In genomic region chr2:122652096-122653084, GRCm38 (mm10) we compare ENCODE assay signal across 9 mouse cellular contexts. TPM values are rescaled to one million over a fixed set of nuclear protein-coding genes. Genes with fewer than 3 reads are reported as not detected.
DNase-seq lines count a peak whose midpoint lies in the region; ATAC-seq and TF ChIP-seq lines count a peak whose summit lies in the region.
"Had no signal": no experiment of that assay in that cellular context is flagged by ENCODE, and none has a peak within 500 bp of the region (broad histone marks: within the 10 kb centered on the region; RNA-seq: fewer than 3 reads in every experiment).

No protein-coding gene starts in this region.

- no peaks in the 10 kb centered on the region for H3K36me3 ChIP-seq in lung, embryonic 14.5 days (ENCODE audit: insufficient read depth)
- H3K36me3 ChIP-seq: limb, embryonic 13.5 days had no signal

- peaks cover 4% of the 10 kb centered on the region; the same call in 1 of the 2 replicates for H3K4me1 ChIP-seq in brown adipose tissue, adult 24 weeks (ENCODE audit: control insufficient read depth, insufficient read depth, insufficient read length, low read length)
- H3K4me1 ChIP-seq in lung, embryonic 14.5 days (ENCODE audit: insufficient read depth) = no peaks in the 10 kb centered on the region
- H3K4me1 ChIP-seq: limb, embryonic 13.5 days had no signal

- no peak overlapping the region for H3K4me2 ChIP-seq in lung, embryonic 14.5 days
- H3K4me2 ChIP-seq: limb, embryonic 13.5 days had no signal

- DNase-seq in induced T-regulatory cell, adult 2 months (ENCODE audit: low read depth) = peak; percentile 90
- peak; percentile 19 for DNase-seq in lung, embryonic 14.5 days
- DNase-seq in spleen, postnatal 4 days (ENCODE audit: low spot score in 2 of 2) = peak; percentile 55 to 76
- no peak for DNase-seq in urinary bladder, postnatal 14 days (ENCODE audit: low spot score)
- no peak for DNase-seq in Muller cell, postnatal 12 days (ENCODE audit: inconsistent ontology term)
- no peak for DNase-seq in layer of hippocampus, adult 2 months (ENCODE audit: low spot score in 2 of 2)
- DNase-seq in ovary, postnatal 14 days (ENCODE audit: low spot score) = no peak

- H3K27ac ChIP-seq in brown adipose tissue, adult 24 weeks (replicated peaks; ENCODE audit: low read depth, low read length) = peak overlapping the region; percentile 89
- H3K27ac ChIP-seq in lung, embryonic 14.5 days (ENCODE audit: low read depth) = no peak overlapping the region
- H3K27ac ChIP-seq in layer of hippocampus, adult 2 months = no peak overlapping the region
- H3K27ac ChIP-seq: limb, embryonic 13.5 days had no signal

- H3K27me3 ChIP-seq in lung, embryonic 14.5 days (ENCODE audit: insufficient read depth, low read length) = no peaks in the 10 kb centered on the region
- H3K27me3 ChIP-seq: limb, embryonic 13.5 days had no signal

- no peak overlapping the region for H3K9ac ChIP-seq in lung, embryonic 14.5 days
- H3K9ac ChIP-seq: limb, embryonic 13.5 days had no signal

- no peak; the same call in 1 of the 2 replicates for ATAC-seq in lung, embryonic 14.5 days (ENCODE audit: insufficient read depth)

- no peak for TF ChIP-seq CTCF in lung, embryonic 14.5 days (IDR thresholded peaks at IDR 0.05; ENCODE audit: low read depth)
- no peak for TF ChIP-seq CTCF in layer of hippocampus, adult 2 months (conservative IDR thresholded peaks at IDR 0.05)

- no peaks in the 10 kb centered on the region for H3K9me3 ChIP-seq in lung, embryonic 14.5 days (ENCODE audit: low read depth, low read length)
- H3K9me3 ChIP-seq: limb, embryonic 13.5 days had no signal

- 34% methylated on average over 17 of the region's 17 CpGs for WGBS in lung, embryonic 14.5 days

- no peak overlapping the region for H3K4me3 ChIP-seq in brown adipose tissue, adult 24 weeks (ENCODE audit: insufficient read depth, low read depth, low read length)
- H3K4me3 ChIP-seq in lung, embryonic 14.5 days (ENCODE audit: low read depth, low read length) = no peak overlapping the region
- no peak overlapping the region for H3K4me3 ChIP-seq in layer of hippocampus, adult 2 months
- H3K4me3 ChIP-seq: limb, embryonic 13.5 days had no signal

RNA-seq across cellular contexts. Expression of gene AA467197, which starts 15.6 kb away (rescaled TPM):
- not detected in 2 replicates for polyA plus RNA-seq in brown adipose tissue, adult 24 weeks (2012; ENCODE audit: insufficient read depth, insufficient read length, missing spikeins)
- polyA plus RNA-seq in lung, embryonic 14.5 days (2014; fragmentation: Nextera tagmentation; extraction: Ambion mirVana) = not detected in 2 replicates
- total RNA-seq in layer of hippocampus, adult 2 months (2021) = 1 to 10 TPM in 1 of 2 experiments, not detected in 1; 1.1 TPM

RNA-seq across cellular contexts. Expression of gene Gatm, which starts 41.3 kb away (rescaled TPM):
- polyA plus RNA-seq in brown adipose tissue, adult 24 weeks (2012; ENCODE audit: insufficient read depth, insufficient read length, missing spikeins) = 4.6 and 6.3 TPM in 2 replicates
- polyA plus RNA-seq in lung, embryonic 14.5 days (2014; fragmentation: Nextera tagmentation; extraction: Ambion mirVana) = 6.1 and 6.9 TPM in 2 replicates
- total RNA-seq in layer of hippocampus, adult 2 months (2021) = 10 to 100 TPM; 64.9 to 72.1 TPM

RNA-seq across cellular contexts. Expression of gene Slc30a4, which starts 50.1 kb away (rescaled TPM):
- 4.4 and 6.7 TPM in 2 replicates for polyA plus RNA-seq in brown adipose tissue, adult 24 weeks (2012; ENCODE audit: insufficient read depth, insufficient read length, missing spikeins)
- 11.1 and 12.9 TPM in 2 replicates for polyA plus RNA-seq in lung, embryonic 14.5 days (2014; fragmentation: Nextera tagmentation; extraction: Ambion mirVana)
- total RNA-seq in layer of hippocampus, adult 2 months (2021) = 10 to 100 TPM; 27.4 to 29.2 TPM

Comparison
In these comparisons a context has a peak if more than half of its experiments do, and no peak if none do; other contexts are left out.
1. DNase-seq: peak in induced T-regulatory cell, adult 2 months (single experiment), lung, embryonic 14.5 days (single experiment) and spleen, postnatal 4 days (2 of 2); none in urinary bladder, postnatal 14 days (single experiment), Muller cell, postnatal 12 days (single experiment), layer of hippocampus, adult 2 months (0 of 2) and ovary, postnatal 14 days (single experiment).